Mouse (Mus musculus): ENCODE data around the gene Prx.
"Not testable (repeated sequence)": the region's sequence is repeated elsewhere in the genome, so short reads cannot be mapped to it uniquely, and the experiment has no call there.

Prx gene

DNA sequence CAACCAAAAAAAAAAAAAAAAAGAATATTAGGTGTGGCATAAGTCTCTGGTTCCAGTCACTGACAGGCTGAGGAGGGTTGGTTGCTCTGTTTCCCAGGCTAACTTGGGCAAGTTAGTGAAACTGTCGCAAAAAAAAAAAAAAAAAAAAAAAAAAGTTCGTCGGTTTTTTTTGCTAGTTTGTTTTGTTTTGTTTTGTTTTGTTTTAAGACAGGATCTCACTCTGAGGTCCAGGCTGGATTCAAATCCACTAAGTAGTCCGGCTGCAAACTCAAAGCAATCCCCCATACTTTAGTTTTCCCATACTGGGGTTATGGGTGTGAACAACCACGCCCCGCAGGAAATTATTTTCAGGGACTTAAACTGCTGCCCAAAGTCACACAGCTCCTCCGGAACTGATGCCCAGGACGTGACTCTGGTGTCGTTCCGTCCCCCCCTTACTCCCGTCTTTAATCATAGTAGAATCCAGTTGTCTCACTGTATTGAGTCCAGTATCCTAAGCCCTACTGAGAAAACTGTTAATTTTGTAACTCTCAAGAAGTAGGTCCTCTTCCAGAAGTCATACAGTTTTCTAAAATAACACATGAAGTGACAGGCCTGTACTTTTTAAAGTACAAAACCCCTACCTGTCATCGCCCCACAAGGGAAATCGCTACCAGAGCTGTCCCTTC is 12.9 kb upstream of the Prx start:
- peak; percentile 68 for DNase-seq

DNA sequence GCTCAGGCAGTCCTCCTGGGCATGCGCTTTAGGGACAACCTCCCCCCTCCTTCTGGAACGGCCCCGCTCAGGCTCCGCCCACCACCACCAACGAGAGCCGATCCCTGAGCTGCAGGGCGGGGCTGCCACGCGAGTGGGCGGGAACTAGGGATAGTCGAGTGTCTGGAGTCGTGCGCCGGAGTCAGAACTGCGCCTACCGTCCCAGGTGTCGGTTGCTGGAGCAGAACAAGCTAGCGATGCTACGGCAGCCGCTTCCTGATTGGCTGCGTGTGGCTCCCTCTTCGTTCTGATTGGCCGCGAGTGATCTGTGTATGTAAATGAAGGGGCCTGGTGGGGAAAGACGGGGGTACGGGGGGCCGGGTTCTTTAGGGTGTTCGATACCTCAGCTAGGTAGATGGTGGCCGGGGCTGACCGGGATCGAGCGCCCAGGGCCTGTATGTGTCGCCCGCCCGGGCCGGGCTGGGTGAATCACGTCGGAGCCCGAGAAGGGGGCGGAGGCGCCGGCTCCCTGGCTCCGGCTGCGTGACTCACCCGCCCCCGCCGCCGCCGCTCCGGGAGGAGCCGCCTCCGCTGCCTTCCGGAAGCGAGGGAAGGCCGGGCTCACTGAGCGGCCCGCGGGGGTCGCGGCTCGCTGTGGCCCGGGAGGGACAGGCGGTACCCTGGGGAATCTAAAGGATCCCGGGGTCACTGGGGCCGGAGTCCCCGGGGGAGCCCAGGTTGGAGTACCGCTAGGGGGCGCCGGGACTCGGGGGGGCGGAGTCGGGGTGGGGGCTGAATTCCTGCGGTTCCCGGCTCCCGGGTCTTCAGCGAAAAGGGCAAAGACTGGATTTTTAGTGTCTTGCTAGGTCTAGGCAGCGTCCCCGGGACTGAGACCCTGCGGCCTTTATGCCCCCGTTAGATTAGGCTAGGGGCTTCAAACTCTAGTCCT is 12.1 kb upstream of the Prx start, which contains the start of gene Sertad1:
Gene Sertad1 (plus strand): TSS at position 141 of the 928 bp plus-strand sequence.
- peak; percentile 100 for DNase-seq

DNA sequence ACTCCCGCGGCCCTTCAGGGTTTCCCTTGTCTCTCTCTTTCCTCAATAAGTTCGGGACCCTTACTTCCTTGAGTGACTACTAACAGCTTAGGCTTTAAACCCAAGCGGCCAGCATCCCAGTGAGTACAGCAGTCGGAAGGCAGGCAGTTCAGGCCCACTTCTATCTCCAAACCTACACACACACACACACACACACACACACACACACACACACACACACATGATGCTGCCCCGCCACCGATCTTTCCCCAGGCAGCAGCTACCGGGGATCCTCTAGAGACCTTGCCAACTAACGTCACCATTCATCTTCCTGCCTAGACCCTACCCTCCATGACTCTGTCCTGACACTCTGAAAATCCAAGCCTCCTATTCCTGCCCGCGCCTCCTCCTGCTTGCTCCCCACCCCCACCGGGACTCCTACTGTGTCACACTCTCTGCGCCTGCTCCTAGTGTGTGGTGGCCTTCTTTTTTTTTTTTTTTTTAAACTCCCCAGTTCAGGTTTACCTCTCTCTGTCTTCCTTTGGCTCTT is 11.3 kb upstream of the Prx start:
- DNase-seq = peak; percentile 87

DNA sequence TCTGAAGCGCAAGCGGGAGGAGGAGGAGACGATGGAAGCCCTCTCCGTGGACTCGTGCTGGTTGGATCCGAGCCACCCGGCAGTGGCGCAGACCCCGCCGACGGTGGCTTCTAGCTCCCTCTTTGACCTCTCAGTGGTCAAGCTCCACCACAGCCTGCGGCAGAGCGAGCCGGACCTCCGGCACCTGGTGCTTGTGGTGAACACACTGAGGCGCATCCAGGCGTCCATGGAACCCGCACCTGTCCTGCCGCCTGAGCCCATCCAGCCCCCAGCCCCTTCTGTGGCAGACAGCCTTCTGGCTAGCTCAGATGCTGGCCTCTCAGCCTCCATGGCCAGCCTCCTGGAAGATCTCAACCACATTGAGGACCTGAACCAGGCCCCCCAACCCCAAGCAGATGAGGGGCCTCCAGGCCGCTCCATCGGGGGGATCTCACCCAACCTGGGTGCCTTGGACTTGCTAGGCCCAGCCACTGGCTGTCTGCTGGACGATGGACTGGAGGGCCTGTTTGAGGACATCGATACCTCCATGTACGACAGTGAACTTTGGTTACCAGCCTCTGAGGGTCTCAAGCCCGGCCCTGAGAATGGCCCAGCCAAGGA is 9.8 kb upstream of the Prx start:
- no peak for DNase-seq

DNA sequence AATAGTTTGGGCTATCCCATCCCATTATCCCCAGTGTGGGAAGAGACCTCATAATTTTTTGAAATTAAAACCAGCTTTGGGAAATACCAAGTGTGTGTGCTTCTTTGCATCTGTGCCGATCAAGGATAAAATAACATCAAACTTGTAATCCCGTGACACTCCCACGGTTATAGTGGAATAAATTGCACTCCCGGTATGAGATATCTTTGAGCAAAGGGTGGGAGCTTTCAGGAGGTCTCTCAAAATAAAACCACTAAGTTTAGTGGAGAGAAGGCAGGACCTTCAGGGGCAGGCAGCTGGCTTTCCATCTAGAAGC is 8.9 kb upstream of the Prx start:
- DNase-seq = no peak

DNA sequence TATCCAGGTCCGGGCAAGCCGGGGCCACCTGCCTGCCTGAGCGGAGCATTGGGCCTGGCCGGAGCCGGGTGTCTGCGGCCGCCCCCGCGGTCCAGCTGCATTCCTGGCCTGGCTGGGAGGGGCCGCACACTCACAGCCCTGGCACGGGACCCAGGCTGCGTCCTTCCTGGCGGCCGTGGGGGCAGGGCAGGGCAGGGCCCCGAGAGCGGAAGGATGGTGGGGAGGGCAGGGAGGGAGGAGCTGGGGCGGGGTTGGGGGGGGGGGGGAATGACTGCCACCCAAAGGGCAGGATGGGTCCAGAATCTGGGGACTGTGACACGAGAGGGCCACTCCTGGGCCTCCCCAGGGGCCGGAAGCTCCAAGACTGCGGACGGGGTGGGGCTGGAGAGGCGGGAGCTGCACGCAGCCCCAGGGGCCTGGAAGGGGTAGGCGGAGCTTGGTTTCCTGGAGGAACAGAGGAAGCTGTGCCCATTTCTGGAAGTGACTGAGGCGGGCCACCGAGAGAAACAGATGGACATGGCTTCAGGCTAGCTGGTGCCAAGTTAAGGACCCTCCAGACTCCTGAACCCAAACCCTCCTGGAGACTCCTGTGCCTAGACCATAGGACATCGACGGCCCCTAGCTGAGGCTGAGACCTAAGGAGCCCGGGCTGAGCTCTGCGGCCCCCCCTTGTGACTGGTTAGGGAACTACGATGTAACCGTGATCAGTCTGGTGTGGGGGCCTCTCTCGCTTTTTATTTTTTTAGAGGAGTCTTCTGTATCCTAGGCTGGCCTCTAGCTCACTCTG is 8.4 kb upstream of the Prx start:
- DNase-seq = peak; percentile 97

DNA sequence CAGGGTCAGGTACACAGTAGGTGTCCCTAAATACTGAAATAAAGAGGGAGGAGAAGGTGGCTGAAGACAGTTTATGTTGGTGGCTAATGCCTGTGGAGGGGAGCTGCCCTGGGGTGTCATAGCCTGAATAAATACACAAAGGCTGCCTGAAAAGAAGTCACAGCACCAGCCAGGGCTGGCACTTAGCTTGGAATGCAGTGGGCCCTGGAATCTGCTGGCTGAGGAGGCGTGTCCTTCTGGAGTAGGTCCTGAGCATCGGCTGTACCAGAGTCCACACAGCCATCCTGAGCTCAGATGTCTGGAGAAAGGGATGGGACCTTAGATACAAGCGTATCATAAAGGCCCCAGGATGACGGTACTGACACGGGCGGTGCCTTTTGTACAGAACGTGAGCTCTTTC is 7.3 kb upstream of the Prx start:
- peak; percentile 64 for DNase-seq

DNA sequence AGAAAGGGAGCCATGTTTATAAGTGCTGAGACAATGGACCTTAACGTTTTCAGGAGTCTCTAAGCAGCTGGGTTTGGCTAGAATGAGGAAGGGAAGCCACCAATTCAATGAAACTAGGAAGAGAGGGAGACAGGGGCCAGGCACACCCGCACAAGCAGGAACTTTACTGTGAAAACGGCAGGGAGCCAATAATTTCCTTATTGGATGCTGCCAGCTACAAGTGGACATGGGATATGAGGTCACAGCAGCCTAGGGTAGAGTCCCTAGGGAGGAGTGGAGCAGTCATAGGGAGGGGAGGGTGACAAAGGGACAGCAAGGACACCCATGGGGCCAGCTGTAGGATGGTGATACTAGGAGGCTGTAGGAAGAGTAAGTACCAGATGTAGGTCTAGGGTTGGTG is 6.1 kb upstream of the Prx start:
- peak; percentile 75 for DNase-seq

DNA sequence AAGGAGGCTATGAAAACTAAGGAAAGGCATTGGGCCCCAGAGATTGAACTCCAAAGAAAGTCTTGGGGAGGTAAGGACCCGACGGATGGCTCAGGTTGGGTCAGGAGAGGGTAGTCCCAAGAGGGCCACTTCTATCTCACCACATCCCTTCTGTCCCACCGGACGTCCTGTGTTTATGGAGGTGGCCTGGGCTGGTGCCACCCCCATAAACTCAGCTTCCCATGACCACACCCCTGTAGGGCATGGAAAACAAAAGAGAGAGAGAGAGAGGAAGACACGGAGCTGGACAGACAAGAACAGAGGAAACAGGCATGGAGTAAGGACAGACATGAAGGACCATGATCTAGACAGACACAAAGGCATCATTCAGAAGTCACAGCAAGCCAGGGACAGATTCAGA is 5.7 kb upstream of the Prx start:
- DNase-seq = peak; percentile 66

DNA sequence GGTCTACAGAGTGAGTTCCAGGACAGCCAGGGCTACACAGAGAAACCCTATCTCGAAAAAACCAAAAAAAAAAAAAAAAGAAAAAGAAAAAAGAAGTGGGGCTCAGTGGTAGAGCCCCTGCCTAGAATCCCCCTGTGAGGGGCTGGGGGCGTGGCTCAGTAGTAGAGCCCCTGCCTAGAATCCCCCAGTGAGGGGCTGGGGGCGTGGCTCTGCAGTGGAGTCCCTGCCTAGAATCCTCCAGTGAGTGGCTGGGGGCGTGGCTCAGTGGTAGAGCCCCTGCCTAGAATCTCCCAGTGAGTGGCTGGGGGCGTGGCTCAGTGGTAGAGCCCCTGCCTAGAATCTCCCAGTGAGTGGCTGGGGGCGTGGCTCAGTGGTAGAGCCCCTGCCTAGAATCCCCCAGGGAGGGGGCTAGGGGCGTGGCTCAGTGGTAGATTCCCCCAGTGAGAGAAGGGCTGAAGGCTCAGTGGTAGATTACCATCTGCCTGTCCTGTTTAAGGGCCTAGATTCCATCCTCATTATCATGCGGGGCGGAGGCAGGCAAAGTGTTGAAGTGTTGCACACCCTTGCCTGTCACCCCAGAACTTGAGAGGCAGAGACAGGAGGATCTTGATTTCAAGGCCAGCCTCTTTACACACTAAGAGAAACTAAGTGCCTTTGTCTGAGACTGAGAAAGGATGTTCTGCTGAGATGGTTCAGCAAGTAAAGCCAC is 4.3 kb upstream of the Prx start:
- not testable (repeated sequence) for DNase-seq

DNA sequence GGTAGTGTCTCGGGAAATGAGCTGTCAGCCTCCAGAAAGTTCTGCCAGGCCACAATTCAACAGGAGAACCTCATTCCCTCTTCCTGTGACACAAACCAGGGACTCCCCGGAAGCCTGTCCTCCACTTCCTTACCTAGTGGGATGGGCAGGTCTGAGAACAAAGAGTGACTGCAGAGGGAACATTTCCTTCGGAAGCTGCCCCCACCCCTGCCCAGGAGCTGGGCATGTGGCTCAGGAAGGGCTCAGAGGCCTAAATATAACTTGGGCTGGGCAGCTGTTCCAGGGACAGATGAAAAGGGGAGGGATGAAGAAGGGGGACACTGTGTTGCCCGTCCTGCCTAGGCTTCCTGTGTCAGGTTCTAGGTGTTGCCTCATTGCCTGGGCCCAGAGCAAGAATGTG is 2.5 kb downstream of the Prx start:
- peak; percentile 78 for DNase-seq

DNA sequence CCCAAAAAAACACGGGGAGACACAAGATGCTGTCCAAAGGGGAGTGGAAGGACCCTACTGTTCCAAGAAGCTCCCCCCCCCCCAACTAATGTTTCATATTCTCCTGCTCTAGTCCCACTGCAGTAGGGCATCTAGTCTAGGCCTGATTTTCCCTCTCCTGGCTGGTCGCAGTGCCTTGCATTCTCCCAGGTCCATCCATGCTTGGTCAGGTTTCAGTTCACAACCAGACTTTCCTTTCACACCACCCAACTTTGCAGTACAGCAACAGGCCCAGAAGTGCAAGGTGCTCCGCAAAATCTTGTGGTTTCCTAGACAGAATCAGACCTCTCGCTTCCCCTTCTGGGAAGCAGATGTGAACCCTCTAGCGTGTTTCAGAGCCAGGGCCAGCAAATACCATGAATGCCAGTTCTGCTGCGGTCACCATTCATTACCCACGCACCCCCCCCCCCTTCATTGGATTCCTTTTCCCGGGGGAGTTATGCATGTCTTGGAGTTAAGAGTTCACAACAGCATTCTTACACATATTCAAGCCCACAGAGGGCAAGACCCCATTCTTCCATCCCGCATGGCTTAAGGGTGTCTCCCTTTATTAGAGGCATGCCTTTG is 7.7 kb downstream of the Prx start:
- peak; percentile 24 for DNase-seq

DNA sequence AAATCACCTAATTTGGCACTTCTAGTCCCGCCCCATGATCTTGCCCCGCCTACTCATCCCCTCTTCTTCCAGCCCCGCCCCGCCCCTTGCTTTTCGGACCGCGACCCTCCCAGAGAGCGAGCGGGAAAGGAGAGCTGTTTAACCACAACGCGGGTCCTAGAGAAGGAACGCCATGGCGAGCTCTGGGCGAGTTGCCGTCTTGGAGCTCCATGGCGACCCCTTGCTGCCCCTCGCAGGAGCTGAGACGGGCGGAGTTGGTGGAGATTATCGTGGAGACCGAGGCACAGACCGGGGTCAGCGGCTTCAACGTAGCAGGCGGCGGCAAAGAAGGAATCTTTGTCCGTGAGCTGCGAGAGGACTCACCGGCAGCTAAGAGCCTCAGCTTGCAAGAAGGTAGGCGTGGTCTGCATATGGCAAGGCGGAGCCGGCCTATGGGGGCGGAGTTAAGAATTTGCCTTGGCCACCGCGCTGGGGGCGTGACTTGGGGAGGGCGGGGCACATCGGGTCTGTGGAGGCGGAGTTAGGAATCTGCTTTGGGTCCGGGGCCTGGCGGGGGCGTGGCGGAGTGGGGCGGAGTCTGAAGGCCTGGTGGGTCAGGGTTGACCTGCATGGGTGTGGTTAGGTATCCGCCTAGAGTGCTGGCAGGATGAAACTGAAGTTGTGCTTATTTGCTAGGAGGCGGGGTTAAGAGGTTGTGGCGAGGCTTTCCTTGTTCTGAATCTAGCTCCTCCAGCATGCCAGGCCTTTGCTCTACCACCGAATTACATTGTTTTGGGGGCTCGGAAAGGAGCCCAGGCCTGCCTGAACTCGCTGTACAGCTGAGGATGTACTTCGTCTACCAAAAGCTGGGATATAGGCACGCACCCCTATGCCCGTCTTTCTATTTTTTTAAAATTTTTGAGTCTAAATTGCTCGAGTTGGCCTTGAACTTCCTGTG is 8.9 kb downstream of the Prx start:
- peak; percentile 100 for DNase-seq

DNA sequence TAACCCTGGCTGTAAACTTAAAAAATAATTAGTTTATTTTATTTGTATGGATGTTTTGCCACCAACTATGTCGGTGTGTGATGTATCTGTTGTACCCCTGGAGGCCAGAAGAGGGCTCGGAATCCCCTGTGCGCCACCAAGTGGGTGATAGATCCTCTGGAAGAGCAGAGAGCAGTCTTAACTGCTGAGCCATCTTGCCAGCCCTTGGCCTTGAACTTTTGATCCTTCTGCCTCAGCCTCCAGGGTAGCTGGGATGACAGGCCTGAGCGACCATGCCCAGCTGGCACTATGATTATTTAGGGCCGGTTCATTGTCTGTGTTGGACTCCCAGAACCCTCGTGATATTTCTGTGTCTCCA is 9.5 kb downstream of the Prx start:
- DNase-seq = peak; percentile 89

DNA sequence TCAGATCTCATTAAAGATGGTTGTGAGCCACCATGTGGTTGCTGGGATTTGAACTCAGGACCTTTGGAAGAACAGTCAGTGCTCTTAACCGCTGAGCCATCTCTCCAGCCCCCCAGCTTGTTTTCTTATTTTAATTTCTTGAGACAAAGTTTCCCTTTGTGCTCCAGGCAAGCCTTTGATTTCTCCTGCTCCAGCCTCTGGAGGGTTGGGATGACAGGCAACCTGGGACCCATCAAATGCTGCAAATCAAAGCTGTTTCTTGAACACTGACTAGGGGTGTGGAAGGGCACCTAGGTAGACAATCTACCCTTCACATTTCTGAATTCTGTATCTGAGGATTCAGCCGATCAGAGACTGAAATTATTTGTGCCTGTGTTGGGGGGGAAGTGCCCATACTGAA is 11.7 kb downstream of the Prx start:
- no peak for DNase-seq

DNA sequence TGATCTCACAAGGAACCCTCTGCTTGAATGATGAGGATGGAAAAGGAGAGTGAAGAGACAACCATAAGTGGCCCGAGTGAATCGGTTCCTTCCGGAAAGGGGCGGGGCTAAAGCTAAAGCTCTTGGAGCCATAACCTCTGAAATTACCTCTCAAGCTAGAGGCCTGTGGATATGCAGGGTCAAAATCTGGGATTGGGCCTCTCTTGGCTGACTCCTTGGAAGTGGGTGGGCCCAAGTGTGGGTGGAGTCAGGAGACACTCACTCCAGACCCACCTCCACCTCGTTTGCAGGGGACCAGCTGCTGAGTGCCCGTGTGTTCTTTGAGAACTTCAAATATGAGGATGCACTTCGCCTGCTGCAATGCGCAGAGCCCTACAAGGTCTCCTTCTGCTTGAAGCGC is 15.8 kb downstream of the Prx start:
- no peak for DNase-seq

DNA sequence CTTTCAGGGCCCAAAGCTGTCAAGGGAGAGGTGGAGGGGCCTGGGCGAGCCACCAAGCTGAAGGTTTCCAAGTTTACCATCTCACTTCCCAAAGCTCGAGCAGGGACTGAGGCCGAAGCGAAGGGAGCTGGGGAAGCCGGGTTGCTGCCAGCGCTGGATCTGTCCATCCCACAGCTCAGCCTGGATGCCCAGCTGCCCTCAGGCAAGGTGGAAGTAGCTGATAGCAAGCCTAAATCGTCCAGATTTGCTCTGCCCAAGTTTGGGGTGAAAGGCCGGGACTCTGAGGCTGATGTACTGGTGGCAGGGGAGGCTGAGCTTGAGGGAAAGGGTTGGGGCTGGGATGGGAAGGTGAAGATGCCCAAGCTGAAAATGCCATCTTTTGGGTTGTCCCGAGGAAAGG is 19.2 kb downstream of the Prx start:
- no peak for DNase-seq

DNA sequence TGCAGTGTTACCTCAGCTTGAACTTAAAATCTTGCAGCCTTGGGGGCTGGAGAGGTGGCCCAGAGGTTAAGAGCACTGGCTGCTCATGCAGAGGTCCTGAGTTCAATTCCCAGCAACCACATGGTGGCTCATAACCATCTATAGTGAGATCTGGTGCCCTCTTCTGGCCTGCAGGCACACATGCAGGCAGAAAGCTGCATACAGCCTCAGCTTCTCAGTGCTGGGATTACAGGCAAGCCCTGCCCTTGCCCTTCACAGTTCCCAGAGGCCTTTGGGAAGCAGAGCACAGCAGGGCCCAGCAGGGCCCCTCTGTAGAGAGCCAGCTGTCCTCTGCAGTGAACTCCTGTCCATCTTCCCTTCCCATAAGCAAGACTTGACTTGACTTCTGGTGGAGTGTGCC is 21.0 kb downstream of the Prx start:
- no peak for DNase-seq

DNA sequence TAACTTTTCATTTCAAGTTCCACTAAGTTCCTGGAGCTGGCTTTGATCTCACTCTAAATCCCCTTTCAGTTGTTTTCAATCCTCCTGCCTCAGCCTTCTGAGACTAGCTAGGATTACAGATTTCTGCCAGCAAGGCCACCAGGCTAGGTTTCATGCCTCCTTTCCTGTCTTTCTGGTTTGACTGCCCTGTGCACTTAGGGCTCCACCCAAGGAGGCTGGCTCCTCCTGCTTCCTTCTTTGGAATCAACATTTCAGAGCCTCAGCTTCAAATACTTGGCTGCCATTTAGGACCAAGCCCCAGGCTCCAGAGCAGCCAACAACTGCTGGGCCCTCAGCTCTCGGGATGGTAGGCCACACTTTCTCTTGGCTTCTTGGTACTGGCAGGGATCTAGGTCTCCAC is 21.5 kb downstream of the Prx start:
- peak; percentile 69 for DNase-seq

DNA sequence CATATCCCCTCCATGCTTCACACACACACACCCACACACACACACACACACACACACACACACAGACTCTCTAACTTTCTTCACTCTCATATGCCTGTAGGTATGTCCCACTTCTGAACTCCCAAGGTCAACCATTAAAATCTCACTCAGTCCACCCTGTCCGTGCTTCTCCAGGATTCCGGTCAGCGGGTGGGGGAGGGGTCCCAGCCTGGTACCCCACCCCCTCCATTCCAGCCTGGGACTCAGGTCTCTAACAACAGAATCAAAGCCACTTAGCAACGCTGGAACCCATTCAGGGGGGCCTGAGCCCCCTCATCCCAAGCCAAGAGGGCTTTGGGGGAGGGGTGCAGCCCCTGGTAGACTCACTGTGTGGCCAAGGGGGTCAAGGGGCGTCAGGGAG is 23.8 kb downstream of the Prx start, which contains the start of gene Hipk4:
Gene Hipk4 (plus strand): TSS at position 301 of the 400 bp plus-strand sequence.
- no peak for DNase-seq

DNA sequence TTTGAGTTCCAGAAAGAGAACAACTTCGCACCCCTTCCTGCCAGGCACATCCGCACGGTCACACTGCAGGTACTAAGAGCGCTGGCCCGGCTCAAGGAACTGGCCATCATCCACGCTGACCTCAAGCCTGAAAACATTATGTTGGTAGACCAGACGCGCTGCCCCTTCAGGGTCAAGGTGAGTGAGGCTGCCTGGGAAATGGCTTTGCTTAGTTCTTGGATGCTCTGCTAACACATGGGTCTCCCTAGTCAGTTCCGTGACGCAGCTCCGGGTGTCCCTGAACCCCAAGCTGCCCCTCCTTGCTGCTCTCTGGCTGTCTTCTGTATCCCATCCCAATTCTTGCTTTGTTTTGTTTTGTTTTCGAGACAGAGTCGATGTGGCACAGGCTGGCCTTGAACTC is 24.7 kb downstream of the Prx start:
- DNase-seq = no peak

Measured in lung, postnatal 36 days (tissue).